Mouse (Mus musculus) natural killer cell, adult 2 months (primary cell): ENCODE data around the gene Bik.
A peak's percentile ranks its signal among the peaks of the same experiment; 100 is the strongest.

ENCODE experiments used
- DNase-seq, 2 experiments: peaks; one replicate each; pipeline ENCODE4 v3.0.0; 2022; ENCODE audit warnings: low spot score in 2 of 2

Gene Bik

GRCm38 (mm10) chr15:83547144-83547543 is 20.5 kb downstream of the Bik start:
- no peak for DNase-seq

GRCm38 (mm10) chr15:83550137-83550536 is 23.5 kb downstream of the Bik start:
- DNase-seq = no peak

- no peak for DNase-seq
Measured at GRCm38 (mm10) chr15:83553831-83554230, 27.2 kb downstream of the Bik start.

GRCm38 (mm10) chr15:83555161-83555974 is 28.7 kb downstream of the Bik start:
- DNase-seq = peak; percentile 78 to 84

GRCm38 (mm10) chr15:83560941-83561477 is 34.3 kb downstream of the Bik start:
- no peak for DNase-seq

- peak; percentile 76 for DNase-seq
Measured at GRCm38 (mm10) chr15:83562626-83563270, 36.1 kb downstream of the Bik start.

GRCm38 (mm10) chr15:83563327-83563856 is 36.7 kb downstream of the Bik start, which contains the start of the genes Tspo and Mcat:
Gene Tspo, plus strand, starts transcription at chr15:83563592.
Gene Mcat, minus strand, starts transcription at chr15:83563787.
- DNase-seq = peak; percentile 62

GRCm38 (mm10) chr15:83563857-83564651 is 37.4 kb downstream of the Bik start:
- peak; percentile 27 to 43 for DNase-seq

- DNase-seq = peak in 1 of 2 experiments; percentile 18
Measured at GRCm38 (mm10) chr15:83565434-83565833, 38.8 kb downstream of the Bik start.

- no peak for DNase-seq
Measured at GRCm38 (mm10) chr15:83566006-83566405, 39.3 kb downstream of the Bik start.

- no peak for DNase-seq
Measured at GRCm38 (mm10) chr15:83567728-83568127, 41.1 kb downstream of the Bik start.

GRCm38 (mm10) chr15:83568544-83568943 is 41.9 kb downstream of the Bik start:
- DNase-seq = no peak

GRCm38 (mm10) chr15:83569682-83570081 is 43.0 kb downstream of the Bik start:
- no peak for DNase-seq

- DNase-seq = no peak
Measured at GRCm38 (mm10) chr15:83570641-83571040, 44.0 kb downstream of the Bik start.

GRCm38 (mm10) chr15:83571636-83572035 is 45.0 kb downstream of the Bik start:
- DNase-seq = no peak

- DNase-seq = no peak
Measured at GRCm38 (mm10) chr15:83572132-83572531, 45.5 kb downstream of the Bik start.

GRCm38 (mm10) chr15:83573606-83574005 is 46.9 kb downstream of the Bik start:
- DNase-seq = no peak

- no peak for DNase-seq
Measured at GRCm38 (mm10) chr15:83574731-83575351, 48.2 kb downstream of the Bik start.

GRCm38 (mm10) chr15:83575543-83575942 is 48.9 kb downstream of the Bik start:
- DNase-seq = no peak

GRCm38 (mm10) chr15:83576651-83577050 is 50.0 kb downstream of the Bik start:
- DNase-seq = no peak

- no peak for DNase-seq
Measured at GRCm38 (mm10) chr15:83582931-83583330, 56.3 kb downstream of the Bik start.
